Mouse (Mus musculus) megakaryocyte-erythroid progenitor cell, adult 5-6 weeks (primary cell): ENCODE results near the gene Hint1. TPM values are rescaled to one million over a fixed set of nuclear protein-coding genes. Genes with fewer than 3 reads are reported as not detected.

Source experiments
- ATAC-seq: replicated peaks from 2 replicates; pipeline ENCODE4 v1.8.0; 2016; ENCODE audit warnings: mild to moderate bottlenecking, inconsistent platforms; ENCODE audit not compliant: severe bottlenecking, poor library complexity, low FRiP score, low TSS enrichment
- total RNA-seq, 2 experiments: library from RNA; stranded (forward) in 1 of 2; stranded (reverse) in 1 of 2; fragments of 200-1000, 215-1000 nt in 1 of 2; fragments of >200 nt in 1 of 2; fragmentation: Nextera tagmentation in 1 of 2; gene quantifications; 2 replicates each; pipeline ENCODE4 v1.2.3; 2014 to 2017

Hint1 gene
- total RNA-seq, 2 experiments from 2014 or later: 368 to 641 TPM

- no peak for ATAC-seq
Measured at GRCm38 (mm10) chr11:54913841-54914240, 47.7 kb downstream of the Hint1 start.

- no peak for ATAC-seq
Measured at GRCm38 (mm10) chr11:54917461-54917860, 51.3 kb downstream of the Hint1 start.

- no peak for ATAC-seq
Measured at GRCm38 (mm10) chr11:54918273-54918672, 52.1 kb downstream of the Hint1 start.

Other genes with a start within 250 kb of the Hint1 start
- 27.9 and 28.2 TPM in 2 replicates for gene Cdc42se2, start 78.7 kb upstream of the Hint1 start, total RNA-seq (2014; fragmentation: Nextera tagmentation)
- gene Cdc42se2, start 78.7 kb upstream of the Hint1 start, total RNA-seq (2017): 33.2 and 50.7 TPM in 2 replicates
- gene Lyrm7, start 5.5 kb upstream of the Hint1 start, total RNA-seq (2014; fragmentation: Nextera tagmentation): 6.1 and 11.0 TPM in 2 replicates
- gene Lyrm7, start 5.5 kb upstream of the Hint1 start, total RNA-seq (2017): 1.9 and 11.9 TPM in 2 replicates
- 3.2 TPM in 1 of 2 replicates, not detected in the other for gene Gpx3, start 36.1 kb downstream of the Hint1 start, total RNA-seq (2014; fragmentation: Nextera tagmentation)
- not detected in 2 replicates for gene Gpx3, start 36.1 kb downstream of the Hint1 start, total RNA-seq (2017)
- gene Tnip1, start 96.5 kb downstream of the Hint1 start, total RNA-seq (2014; fragmentation: Nextera tagmentation): 16.7 and 17.8 TPM in 2 replicates
- 12.5 and 12.8 TPM in 2 replicates for gene Tnip1, start 96.5 kb downstream of the Hint1 start, total RNA-seq (2017)
- gene Anxa6, start 167.1 kb downstream of the Hint1 start, total RNA-seq (2014; fragmentation: Nextera tagmentation): 18.3 and 28.5 TPM in 2 replicates
- gene Anxa6, start 167.1 kb downstream of the Hint1 start, total RNA-seq (2017): 25.3 and 26.7 TPM in 2 replicates
- gene Ccdc69, start 211.7 kb downstream of the Hint1 start, total RNA-seq (2014; fragmentation: Nextera tagmentation): 4.8 and 8.8 TPM in 2 replicates
- gene Ccdc69, start 211.7 kb downstream of the Hint1 start, total RNA-seq (2017): 9.6 and 15.9 TPM in 2 replicates
- gene Gm2a, start 231.7 kb downstream of the Hint1 start, total RNA-seq (2014; fragmentation: Nextera tagmentation): 6.2 and 8.6 TPM in 2 replicates
- gene Gm2a, start 231.7 kb downstream of the Hint1 start, total RNA-seq (2017): 9.0 and 16.7 TPM in 2 replicates